Mouse (Mus musculus) left cerebral cortex, postnatal 36 days (tissue): Measurements from ENCODE around the gene Sema3b. TPM values are rescaled to one million over a fixed set of nuclear protein-coding genes. Genes with fewer than 3 reads are reported as not detected.

Experiments
- DNase-seq, 2 experiments: peaks; one replicate each; pipeline ENCODE4 v3.0.0; 2021 to 2022; ENCODE audit warnings: low spot score in 2 of 2, mixed read lengths in 1 of 2
- intact Hi-C: fragments of 180-260 bp; cut with DNase I; formaldehyde crosslinking; loops from one replicate; pipeline ENCODE4 v1.15.1; 2025
- total RNA-seq, 2 experiments: library from RNA; stranded (reverse); gene quantifications; 2 replicates each; pipeline ENCODE4 v1.2.3; 2021

Gene Sema3b
- total RNA-seq = 1 to 10 TPM; 2.6 to 3.1 TPM

DNA sequence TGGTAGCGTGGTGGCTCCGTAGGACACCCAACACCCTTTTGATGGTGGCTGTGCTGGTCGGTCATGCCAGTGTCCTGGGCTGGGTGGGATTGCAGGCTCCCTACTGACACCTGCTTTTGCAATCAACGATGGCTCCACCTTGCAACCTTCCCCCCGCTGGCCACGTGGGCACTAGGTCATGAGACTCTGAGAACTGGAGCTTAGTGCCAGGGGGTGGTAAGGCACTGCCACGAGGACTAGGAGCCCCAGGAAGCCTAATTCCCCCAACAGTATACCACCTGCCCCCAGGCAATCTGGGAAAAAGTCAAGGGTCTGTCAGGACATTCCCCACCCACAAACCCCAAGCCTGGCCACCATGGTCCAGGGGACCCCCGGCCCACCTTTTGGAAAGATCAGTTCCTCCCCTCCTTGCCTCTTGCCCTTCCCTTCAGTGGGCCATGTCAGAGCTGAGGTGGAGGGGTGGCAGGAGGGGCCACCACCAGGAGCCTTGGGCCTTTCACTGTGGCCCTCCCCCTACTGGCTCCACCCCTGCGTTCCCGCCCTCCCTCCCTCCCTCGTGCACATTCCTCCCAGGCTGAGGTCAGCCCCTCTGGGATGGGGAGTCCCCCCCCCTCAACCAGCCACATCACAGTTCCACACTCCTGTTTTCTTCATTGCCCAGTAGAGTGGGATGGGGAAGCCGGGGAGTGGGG lies at the start of gene Sema3b:
Gene Sema3b, minus strand, starts transcription at position 489 of the 692 bp plus-strand sequence.
- intact Hi-C loops = no loop called here
- DNase-seq = no peak

DNA sequence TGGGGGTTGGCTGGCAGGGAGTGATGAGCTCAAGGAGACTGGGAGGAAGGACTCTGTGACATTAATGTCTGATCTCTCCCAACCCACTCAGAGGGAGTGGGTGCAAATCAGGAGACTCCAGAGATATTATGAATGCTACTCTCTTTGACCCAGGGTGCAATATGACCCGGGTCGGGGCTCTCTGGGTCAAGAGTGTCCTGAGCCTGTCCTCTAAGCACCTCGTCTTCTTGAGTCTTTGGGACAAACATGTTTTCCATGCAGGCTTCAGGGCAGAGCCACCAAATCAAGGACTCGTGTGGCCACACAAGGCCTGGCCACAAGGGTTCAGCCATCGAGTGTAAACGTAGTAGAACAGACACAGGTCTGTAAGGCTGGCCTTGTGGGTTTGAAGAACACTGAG lies 49.1 kb upstream of the Sema3b start:
- intact Hi-C loops = no loop called here
- no peak for DNase-seq

DNA sequence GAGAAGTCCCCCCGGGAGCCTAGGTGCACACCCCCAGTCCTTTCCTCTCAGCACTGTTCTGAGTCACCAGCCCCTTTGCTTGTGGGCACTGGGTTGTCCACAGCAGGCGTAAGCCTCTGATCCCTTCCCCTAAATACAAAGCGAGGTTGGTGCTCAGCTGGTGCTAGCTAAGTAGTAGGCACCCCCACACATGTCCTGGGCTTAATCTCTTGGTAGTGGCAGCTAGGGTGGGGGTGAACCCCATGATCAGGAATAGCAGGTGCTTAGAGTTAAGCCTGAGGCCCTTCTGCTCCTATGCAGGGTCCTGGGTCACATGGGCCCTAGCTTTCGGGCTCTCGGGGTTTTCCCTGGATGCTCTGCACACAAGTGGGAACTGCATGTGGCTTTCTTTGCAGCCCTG lies 48.1 kb upstream of the Sema3b start:
- intact Hi-C loops = no loop called here

DNA sequence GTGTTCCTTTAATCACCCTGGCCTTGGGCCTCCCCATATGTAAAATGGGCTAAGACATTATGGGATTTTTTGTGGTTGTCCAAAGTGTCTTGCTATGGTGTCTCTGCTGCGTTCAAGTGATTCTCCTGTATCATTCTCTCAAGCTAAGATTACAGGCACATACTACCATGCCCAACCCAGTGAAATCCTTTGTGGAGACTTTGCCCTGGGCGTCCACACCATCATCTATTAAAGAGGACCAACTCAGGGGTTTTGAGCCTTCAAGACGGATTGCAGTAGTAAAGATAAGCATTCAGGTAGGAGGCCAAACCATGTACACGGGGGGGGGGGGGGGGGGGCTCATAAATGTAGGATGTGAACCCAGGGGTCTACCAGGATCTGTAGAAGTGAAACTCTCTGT lies 45.6 kb upstream of the Sema3b start:
- intact Hi-C loops = no loop called here

More for the DNA sequence above, 48.1 kb upstream of the Sema3b start:
- no peak for DNase-seq

DNA sequence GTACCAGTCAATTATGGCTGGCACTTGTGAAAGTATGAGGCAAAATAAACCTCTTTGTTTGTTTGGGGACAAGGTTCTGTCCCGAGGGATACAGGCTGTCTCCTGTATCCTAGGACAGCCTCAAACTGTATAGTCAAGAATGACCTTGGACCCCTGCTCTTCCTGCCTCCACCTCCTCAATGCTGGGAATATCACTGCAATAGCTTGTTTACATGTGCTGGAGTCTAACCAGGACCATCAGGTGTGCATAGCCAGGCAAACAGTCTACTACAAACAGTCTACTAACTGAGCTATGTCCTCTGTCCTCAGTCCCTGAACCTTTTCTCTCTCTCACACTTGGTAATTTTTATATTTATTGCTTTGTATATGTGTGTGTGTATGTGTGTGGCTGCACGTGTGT lies 44.4 kb upstream of the Sema3b start:
- DNase-seq = no peak
- intact Hi-C loops = no loop called here

More for the DNA sequence above, 45.6 kb upstream of the Sema3b start:
- DNase-seq = no peak

DNA sequence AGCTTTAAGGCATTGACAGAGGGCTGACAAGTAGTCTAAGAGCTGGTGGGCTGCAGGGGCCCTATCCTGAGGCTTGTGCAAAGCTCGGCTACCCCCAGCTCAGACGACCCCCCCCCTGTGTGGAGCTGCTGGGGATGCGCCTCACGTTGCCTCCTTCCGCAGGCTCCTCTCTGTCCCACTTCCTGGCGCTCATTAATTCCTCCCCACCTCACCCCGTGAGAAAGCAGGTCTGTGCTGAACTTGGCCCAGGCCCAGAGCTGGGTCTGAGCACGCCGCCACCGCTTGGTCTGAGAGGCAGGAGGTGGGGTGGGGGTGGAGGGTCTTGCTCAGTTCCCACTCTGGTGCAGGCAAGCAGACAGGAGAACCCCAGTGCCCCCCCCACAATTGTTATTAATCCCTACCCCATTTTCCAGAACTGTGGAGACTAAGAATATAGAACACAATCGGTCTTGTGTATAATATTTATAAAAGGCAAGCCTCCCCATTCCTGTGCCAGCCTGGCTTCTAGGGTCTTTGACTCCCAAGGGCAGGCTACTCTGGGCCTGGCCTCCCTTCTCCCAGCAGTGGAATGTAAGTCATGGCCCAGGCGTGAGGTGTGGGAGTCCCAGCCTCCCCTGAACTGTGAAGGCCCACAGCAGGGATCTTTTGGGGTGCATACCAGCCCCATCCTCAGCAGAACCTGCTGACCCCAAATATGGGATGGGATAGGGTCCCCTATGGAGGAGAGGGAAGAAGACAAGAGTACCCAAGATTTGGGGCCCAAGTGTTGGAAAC lies 41.9 kb upstream of the Sema3b start:
- no peak for DNase-seq
- intact Hi-C loops = no loop called here

DNA sequence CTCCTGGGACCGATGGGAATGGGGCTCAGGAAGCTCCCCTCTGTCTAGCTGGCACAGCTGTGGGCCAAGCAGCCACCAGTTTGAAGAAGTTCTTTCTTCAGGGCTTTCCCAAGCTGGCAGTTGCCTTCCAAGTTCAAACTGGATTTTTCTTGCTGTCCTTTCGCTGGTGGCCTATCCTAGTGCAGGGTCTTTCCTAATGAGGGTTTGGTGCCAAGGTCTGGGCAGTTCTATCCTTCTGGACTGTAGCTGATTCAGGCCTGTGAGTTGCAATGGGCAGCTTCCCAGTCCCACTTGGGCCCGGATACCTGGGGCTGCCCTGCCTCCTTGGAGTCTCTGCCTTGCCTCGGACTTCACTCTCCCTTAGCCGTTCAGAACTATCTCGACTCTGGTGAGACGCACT lies 41.2 kb upstream of the Sema3b start:
- no peak for DNase-seq

DNA sequence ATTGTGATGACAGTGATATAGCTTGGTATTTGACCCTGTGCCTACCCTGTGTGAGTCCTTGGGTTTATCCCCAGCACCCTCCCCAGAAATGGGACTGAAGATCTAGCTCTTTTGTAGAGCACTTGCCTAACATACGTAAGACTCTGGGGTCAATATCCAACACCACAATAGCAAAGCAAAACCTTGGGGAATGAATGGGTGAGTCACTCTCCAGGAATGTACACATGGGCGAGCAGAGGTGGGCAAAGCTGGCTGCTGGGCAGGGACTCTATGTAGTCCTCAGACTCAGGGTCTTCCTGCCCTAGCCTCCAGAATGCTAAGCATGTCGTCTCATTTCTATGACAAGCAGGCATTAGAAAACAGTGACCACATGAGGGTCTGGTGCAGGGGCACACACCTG lies 39.7 kb upstream of the Sema3b start:
- DNase-seq = no peak
- intact Hi-C loops = no loop called here

More for the DNA sequence above, 41.2 kb upstream of the Sema3b start:
- intact Hi-C loops = no loop called here

DNA sequence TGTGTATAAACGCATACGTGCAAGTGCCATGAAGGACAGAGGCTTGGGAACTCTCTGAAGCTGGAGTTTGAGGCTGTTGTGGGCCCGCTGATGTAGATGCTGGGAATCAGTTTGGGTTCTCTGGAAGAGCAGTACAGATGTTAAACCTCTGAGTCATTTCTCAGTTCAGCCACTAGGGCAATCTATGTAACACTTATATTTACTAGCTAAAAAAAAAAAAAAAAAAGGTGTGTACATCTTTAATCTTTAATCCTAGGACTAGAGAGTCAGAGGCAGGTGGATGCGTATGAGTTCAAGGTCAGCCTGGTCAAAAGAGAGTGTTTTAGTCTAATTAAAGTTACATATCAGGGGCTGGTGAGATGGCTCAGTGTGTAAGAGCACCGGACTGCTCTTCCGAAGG lies 37.9 kb upstream of the Sema3b start:
- DNase-seq = no peak
- intact Hi-C loops = no loop called here

DNA sequence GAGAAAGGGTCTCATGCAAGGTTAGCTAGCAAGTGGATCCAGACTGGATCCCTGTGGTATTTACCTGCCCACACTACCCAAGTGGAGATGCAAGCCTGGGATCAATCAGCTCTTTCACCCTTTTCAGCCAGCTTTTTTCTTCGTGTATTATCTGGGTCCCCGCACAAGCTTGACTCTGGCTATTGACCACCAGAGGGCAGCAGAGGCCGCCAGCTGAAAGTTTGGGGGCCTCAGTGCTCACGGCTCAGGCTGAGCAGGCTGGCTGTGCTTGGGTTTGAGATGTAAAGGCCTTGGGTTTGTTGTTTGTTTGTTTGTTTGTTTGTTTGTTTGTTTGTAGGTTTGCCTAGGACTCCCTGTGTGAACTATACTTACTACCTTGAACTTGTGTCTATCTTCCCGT lies 36.5 kb upstream of the Sema3b start:
- intact Hi-C loops = loop anchor here (1.0 to 2.0 kb wide), 2 partner anchors 31 to 93 kb away; no protein-coding TSS in a partner anchor
- peak; percentile 61 to 65 for DNase-seq

DNA sequence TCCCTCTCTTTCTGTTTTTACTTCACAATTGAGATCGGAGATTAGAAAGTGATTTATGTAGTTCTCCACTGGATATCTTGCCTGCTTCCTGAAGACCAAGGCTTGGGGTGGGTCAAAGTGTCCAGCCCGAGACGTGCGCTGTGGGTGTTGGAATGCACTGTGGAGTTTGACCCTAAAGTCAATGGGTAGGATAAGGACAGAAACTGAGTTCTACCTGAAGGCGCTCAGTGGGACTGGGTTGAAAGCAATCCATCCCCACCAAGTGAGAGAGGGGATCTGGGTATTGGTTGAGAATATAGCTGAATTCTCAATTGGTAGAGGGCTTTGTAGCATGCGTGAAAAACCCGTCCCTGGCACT lies 36.1 kb upstream of the Sema3b start:
- intact Hi-C loops = loop anchor here (1.0 to 2.0 kb wide), 2 partner anchors 31 to 94 kb away; no protein-coding TSS in a partner anchor
- DNase-seq = no peak

DNA sequence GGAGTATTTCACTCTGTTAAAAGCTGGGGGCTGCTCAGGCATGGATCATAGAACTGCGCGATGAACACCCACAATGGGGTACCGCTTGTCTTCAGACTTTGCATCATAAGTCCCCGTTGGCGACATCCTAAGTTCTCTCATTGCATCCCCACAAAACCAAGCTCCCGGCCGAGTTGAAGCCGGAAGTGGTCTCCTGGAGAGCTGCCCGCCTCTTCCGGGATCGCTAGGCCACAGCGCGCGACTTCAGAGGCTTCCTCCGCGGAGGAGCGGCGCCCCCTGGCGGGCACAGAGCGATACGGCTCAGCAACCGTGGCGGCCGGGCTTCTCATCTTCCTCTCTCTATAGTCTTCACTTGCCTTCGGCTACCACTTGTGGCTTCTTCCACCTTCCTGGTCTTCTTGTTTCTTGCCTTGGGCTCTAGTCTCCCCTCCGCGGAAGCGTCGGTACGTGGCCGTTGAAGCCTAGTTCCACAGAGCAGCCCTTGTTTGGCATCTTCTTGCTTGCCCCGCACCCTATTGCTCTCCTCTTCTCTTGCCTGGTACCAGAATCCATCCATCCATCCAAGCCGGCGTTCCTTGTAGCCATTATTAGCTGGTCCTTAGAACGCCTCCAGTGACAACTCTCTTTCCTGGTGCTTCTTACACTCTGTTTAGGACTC lies 35.6 kb upstream of the Sema3b start:
- peak; percentile 87 to 89 for DNase-seq
- intact Hi-C loops = loop anchor here (1.0 to 2.0 kb wide), 4 partner anchors 18 to 94 kb away; no protein-coding TSS in a partner anchor

DNA sequence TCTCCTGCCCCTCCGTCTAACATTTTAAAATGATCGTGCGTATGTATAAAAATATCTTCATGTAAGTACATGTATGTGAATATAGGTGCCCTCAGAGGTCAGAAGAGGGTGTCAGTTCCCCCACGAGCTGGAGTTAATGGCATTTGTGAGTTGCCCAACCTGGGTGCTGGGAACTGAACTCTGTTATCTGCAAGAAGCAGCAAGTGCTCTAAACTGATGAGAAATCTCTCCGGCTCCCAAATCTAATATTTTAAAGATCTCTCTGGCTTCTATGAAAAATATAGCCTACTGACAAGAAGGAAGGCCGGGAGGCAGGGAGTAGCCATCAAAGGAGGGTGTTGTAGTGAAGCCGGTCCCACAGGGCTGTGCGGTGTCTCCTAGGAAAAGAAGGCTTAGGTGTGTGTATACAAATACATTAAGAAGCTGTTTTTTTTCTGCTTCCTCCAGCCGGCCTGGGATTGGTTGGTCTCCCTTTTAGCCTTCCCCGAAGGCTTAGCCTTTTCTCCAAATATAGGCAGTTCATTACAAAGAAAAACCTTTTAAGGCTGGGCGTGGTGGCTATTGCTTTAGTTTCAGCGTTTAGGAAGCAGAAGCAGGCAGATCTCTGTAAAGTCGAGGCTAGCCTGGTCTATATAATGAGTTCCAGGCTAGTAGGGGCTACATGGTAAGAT lies 34.6 kb upstream of the Sema3b start:
- intact Hi-C loops = loop anchor here (1.0 to 2.0 kb wide), 3 partner anchors 17 to 95 kb away; no protein-coding TSS in a partner anchor

DNA sequence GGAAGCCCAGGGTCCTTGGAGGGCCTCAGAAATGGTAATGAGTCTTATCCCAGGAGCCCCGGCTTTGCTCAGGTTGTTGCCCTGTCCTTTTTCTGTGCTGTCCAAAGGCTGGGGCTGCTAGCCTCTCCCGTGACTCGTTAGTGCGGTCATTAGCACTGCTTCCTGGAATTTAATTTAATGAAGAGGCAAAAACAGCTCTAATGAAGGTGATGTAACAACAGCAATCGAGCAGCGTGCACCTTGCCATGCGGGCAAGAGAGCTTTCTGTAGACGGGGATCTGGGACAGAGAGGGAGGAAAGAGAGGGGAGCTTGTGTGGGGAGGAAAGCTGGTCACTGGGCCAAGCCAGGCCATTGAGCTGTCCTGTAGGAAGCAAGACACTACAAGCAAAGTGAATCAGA lies 32.6 kb upstream of the Sema3b start:
- intact Hi-C loops = no loop called here
- no peak for DNase-seq

More for the DNA sequence above, 34.6 kb upstream of the Sema3b start:
- no peak for DNase-seq

DNA sequence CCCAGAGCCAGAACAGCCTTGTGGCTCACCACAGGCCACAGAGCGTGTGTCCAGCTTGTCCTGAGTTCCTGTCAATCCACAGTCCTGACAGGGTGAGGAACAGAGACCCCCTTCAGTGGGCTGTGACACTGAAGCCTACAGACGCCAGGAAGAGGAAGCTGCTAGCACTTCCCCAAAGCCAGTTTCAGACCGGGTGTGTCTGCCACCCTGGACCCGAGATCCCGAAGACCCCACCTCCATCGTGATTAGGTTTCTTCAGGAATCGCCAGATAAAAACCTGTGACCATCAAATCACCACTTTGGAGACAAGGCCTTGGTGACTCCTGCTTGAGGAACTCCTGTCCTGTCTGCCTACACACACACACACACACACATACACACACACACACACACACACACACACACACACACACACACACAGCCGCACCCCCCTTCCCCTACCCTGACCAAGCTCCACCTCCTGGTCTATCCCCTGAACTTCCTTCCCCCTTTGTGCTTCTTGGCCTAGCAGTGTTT lies 31.3 kb upstream of the Sema3b start:
- DNase-seq = no peak
- intact Hi-C loops = no loop called here

DNA sequence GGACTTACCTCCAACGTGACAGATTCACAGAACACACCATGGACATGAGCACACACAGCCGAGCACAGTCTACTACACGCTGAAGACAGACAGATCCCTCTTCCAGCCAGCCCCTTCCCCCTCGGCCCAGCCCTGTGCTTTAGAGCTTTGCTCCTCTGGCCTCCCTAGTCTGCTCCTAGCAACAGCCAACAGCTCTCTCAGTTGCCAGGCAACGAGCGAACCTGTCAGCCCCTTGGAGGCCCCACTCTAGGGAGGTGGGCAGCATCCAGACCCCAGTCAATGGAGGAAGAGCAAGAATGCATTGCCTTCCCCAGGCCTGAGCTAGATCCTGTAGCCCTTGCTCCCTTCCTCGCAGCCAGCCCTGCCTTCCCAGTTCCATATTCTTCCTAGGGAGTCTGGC lies 28.0 kb upstream of the Sema3b start:
- DNase-seq = no peak
- intact Hi-C loops = no loop called here

DNA sequence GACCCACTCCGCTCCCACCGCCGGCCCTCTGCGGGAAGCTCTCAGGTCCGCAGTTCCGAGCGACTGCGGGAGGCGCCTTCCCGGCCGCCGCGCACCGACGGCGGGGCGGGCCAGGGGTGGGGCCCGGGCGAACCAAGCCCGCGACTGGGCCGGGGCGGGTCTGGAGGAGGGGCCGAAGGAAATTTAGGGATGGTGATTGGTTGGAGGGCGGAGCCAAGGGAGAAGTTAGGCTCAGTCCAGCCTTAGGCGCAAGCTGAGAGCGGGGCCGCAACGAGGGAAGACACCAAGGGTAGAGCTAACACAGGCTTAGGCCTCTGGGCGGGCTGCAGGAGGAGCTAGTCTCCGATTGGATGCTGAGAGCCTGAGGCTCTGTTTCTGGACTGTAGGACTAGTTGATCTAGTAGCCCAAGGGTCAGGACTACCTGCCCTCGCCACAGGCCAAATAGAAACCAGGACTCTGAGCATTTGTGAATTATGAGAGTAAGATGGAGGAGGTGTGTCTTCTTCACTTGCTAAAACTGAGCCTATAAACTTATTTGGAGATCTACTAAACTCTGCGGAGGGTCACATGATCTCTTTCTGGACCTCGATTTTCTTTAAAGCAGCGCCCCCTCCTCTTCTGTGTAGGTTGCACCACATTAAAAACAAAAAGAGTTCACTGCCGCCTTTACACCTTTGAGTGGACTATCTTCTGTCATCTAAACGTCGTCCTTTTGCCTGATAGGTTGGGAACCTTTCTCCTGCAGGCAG lies 26.4 kb upstream of the Sema3b start, which contains the start of gene Gnai2:
Gene Gnai2, minus strand, starts transcription at position 89 of the 750 bp plus-strand sequence.
- peak; percentile 94 to 95 for DNase-seq
- intact Hi-C loops = no loop called here

DNA sequence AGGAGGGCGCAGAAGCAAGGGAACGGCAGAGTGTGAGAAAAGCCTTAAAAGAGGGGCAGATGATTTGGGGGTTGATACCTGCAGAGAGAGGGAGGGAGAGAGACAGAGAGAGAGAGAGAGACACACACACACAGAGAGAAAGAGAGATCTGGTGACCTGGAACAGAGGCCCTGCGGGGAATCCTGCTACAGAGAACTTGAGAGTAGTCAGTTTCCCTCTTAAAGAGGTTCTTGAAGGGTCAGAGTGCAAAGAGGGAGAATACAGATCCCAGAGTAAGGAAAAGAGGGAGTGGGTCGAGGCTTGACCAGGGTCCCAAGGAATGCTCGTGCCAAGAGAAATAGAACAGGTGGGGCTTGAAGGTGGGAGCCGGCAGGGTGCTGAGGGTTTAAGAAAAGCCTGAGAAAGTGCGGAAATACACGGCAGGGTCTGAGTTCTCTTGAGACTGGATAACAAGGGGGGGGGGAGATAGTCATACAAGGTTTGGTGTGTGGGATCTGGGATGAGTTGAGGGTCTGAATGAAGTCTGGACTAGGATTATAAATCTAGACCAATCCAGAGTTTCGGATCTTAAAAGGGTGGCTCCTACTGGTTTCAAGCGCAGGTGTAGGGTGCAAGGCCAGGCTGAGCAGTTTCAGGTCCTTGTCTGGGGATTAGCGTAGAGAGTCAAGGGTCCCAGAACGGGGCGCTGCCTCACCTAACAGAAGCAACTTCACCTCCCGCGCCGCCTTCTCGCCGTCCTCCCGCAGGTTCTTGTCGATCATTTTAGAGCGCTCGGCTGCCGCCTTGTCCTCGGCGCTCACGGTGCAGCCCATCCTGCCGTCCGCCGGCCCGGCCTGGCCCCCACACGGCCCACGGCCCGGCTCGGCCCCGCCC lies 25.6 kb upstream of the Sema3b start:
- intact Hi-C loops = no loop called here
- DNase-seq = no peak
